Mouse (Mus musculus) midbrain, embryonic 11.5 days (tissue): ENCODE measurements at regions not wholly inside any gene's neighbourhood (a gene's known extent, or its start where the extent isn't known, plus 50 kb on each side); places are given as distances from the start of the nearest gene placed in this dataset.
"Not testable (repeated sequence)": the region's sequence is repeated elsewhere in the genome, so short reads cannot be mapped to it uniquely, and the experiment has no call there.

Experiments used
- ATAC-seq: fragments of 200-750 bp; cut with Nextera tagmentation; 2 replicates; pipeline ENCODE4 v1.8.0; 2017; ENCODE audit warnings: moderate TSS enrichment, moderate library complexity; ENCODE audit not compliant: low FRiP score
- DNase-seq: peaks from one replicate; pipeline ENCODE4 v3.0.0; 2015; ENCODE audit warnings: low spot score; ENCODE audit errors: missing footprints
- H3K27ac ChIP-seq: fragments of 300-500 bp; sonication (generic); 2 replicates; pipeline ENCODE4 v1.5.1; 2014; ENCODE audit warnings: low read depth, low read length
- H3K27me3 ChIP-seq: fragments of 300-500 bp; sonication (generic); 2 replicates; pipeline ENCODE4 v1.6.1; 2014; ENCODE audit warnings: mild to moderate bottlenecking, low read length, moderate library complexity, mixed read lengths; ENCODE audit not compliant: control insufficient read depth, insufficient read depth
- H3K36me3 ChIP-seq: fragments of 300-500 bp; sonication (generic); 2 replicates; pipeline ENCODE4 v1.6.1; 2014; ENCODE audit warnings: mild to moderate bottlenecking, low read length, moderate library complexity, mixed read lengths; ENCODE audit not compliant: control insufficient read depth, insufficient read depth
- H3K4me1 ChIP-seq: fragments of 300-500 bp; sonication (generic); 2 replicates; pipeline ENCODE4 v1.6.1; 2014; ENCODE audit warnings: low read length; ENCODE audit not compliant: control insufficient read depth, insufficient read depth
- H3K4me2 ChIP-seq: fragments of 300-500 bp; sonication (generic); 2 replicates; pipeline ENCODE4 v1.6.1; 2014; ENCODE audit warnings: mild to moderate bottlenecking, moderate library complexity
- H3K4me3 ChIP-seq: fragments of 300-500 bp; sonication (generic); 2 replicates; pipeline ENCODE4 v1.5.1; 2014; ENCODE audit warnings: low read depth, low read length
- H3K9ac ChIP-seq: fragments of 300-500 bp; sonication (generic); 2 replicates; pipeline ENCODE4 v1.6.1; 2014; ENCODE audit warnings: low read length
- H3K9me3 ChIP-seq: fragments of 300-500 bp; sonication (generic); 2 replicates; pipeline ENCODE4 v1.6.1; 2016; ENCODE audit warnings: low read length; ENCODE audit not compliant: control insufficient read depth
- WGBS: fragments of 180-500 bp; shearing (Covaris S2); extraction: QIAGEN DNeasy Blood & Tissue Kit; methylation state at CpG from one replicate; pipeline ENCODE4 v1.1.7; 2014; 5-methylcytosine and 5-hydroxymethylcytosine counted together

- H3K9me3 ChIP-seq, H3K9ac ChIP-seq, H3K36me3 ChIP-seq, H3K4me2 ChIP-seq, H3K27me3 ChIP-seq, H3K27ac ChIP-seq, H3K4me1 ChIP-seq, H3K4me3 ChIP-seq: not testable (repeated sequence)
- ATAC-seq = peak; percentile 46; the same call in 1 of the 2 replicates
- 49% methylated on average over 3 of the region's 3 CpGs for WGBS
- DNase-seq = peak; percentile 85
Measured at GRCm38 (mm10) chr13:3216070-3216469, 321.8 kb upstream of the Gdi2 start.

- 56% methylated on average over 10 of the region's 10 CpGs for WGBS
- H3K4me2 ChIP-seq, DNase-seq, H3K4me1 ChIP-seq, H3K9me3 ChIP-seq, H3K27ac ChIP-seq, H3K27me3 ChIP-seq, H3K9ac ChIP-seq, H3K36me3 ChIP-seq, H3K4me3 ChIP-seq: not testable (repeated sequence)
- ATAC-seq = peak; percentile 34; the same call in 1 of the 2 replicates
Measured at GRCm38 (mm10) chr13:3221005-3221621, 316.8 kb upstream of the Gdi2 start.

GRCm38 (mm10) chr13:3221622-3222021, 316.2 kb upstream of the Gdi2 start:
- no peaks in the 10 kb centered on the region for H3K4me1 ChIP-seq
- DNase-seq (peak; percentile 83), ATAC-seq (peak; percentile 60)
- H3K4me3 ChIP-seq = no peak overlapping the region
- no peak overlapping the region for H3K9ac ChIP-seq
- H3K9me3 ChIP-seq = no peaks in the 10 kb centered on the region
- H3K36me3 ChIP-seq = no peaks in the 10 kb centered on the region
- WGBS = 51% methylated on average over 16 of the region's 16 CpGs
- no peak overlapping the region for H3K27ac ChIP-seq
- H3K27me3 ChIP-seq = no peaks in the 10 kb centered on the region
- no peak overlapping the region for H3K4me2 ChIP-seq

- Histone ChIP-seq H3K4me1 (no peaks in the 10 kb centered on the region), H3K4me3 (no peak overlapping the region), H3K27me3 (no peaks in the 10 kb centered on the region), H3K9me3 (no peaks in the 10 kb centered on the region), H3K9ac (no peak overlapping the region), H3K36me3 (no peaks in the 10 kb centered on the region), H3K27ac (no peak overlapping the region), H3K4me2 (no peak overlapping the region)
- no peak for ATAC-seq
- 74% methylated on average over 1 of the region's 1 CpGs for WGBS
- DNase-seq = no peak
Measured at GRCm38 (mm10) chr13:3258379-3258778, 279.5 kb upstream of the Gdi2 start.

- H3K4me3 ChIP-seq, H3K27ac ChIP-seq, H3K27me3 ChIP-seq, H3K4me1 ChIP-seq, ATAC-seq, H3K36me3 ChIP-seq, H3K4me2 ChIP-seq, H3K9me3 ChIP-seq, DNase-seq, H3K9ac ChIP-seq: not testable (repeated sequence)
- WGBS = 40% methylated on average over 1 of the region's 1 CpGs
Measured at GRCm38 (mm10) chr13:3276130-3276529, 261.7 kb upstream of the Gdi2 start.
